Mouse (Mus musculus) heart, embryonic 11.5 days (tissue): Measurements from ENCODE around the gene Camk2d. TPM values are rescaled to one million over a fixed set of nuclear protein-coding genes. Genes with fewer than 3 reads are reported as not detected.

Experiments used
- ATAC-seq: fragments of 200-750 bp; cut with Nextera tagmentation; replicated peaks from 2 replicates; pipeline ENCODE4 v1.8.0; 2017; ENCODE audit warnings: moderate library complexity; ENCODE audit not compliant: insufficient number of reproducible peaks, low FRiP score, low TSS enrichment
- H3K27ac ChIP-seq: fragments of 300-500 bp; sonication (generic); 2 replicates; pipeline ENCODE4 v1.5.1; 2014; ENCODE audit warnings: mild to moderate bottlenecking, low read depth, low read length
- H3K27me3 ChIP-seq: fragments of 300-500 bp; sonication (generic); 2 replicates; pipeline ENCODE4 v1.6.1; 2014; ENCODE audit warnings: mild to moderate bottlenecking, low read length, mixed read lengths; ENCODE audit not compliant: control insufficient read depth, insufficient read depth
- H3K36me3 ChIP-seq: fragments of 300-500 bp; sonication (generic); 2 replicates; pipeline ENCODE4 v1.6.1; 2014; ENCODE audit warnings: mild to moderate bottlenecking, low read length, moderate library complexity, mixed read lengths; ENCODE audit not compliant: control insufficient read depth, insufficient read depth
- H3K4me1 ChIP-seq: fragments of 300-500 bp; sonication (generic); 2 replicates; pipeline ENCODE4 v1.6.1; 2014; ENCODE audit warnings: low read length; ENCODE audit not compliant: control insufficient read depth, insufficient read depth
- H3K4me2 ChIP-seq: fragments of 300-500 bp; sonication (generic); 2 replicates; pipeline ENCODE4 v1.6.1; 2014; ENCODE audit warnings: mild to moderate bottlenecking, moderate library complexity
- H3K4me3 ChIP-seq: fragments of 300-500 bp; sonication (generic); 2 replicates; pipeline ENCODE4 v1.5.1; 2014; ENCODE audit warnings: low read depth, low read length
- H3K9ac ChIP-seq: fragments of 300-500 bp; sonication (generic); 2 replicates; pipeline ENCODE4 v1.6.1; 2014; ENCODE audit warnings: mild to moderate bottlenecking, low read depth, low read length, moderate library complexity
- H3K9me3 ChIP-seq: fragments of 300-500 bp; sonication (generic); replicated peaks from 2 replicates; pipeline ENCODE4 v1.6.1; 2016; ENCODE audit warnings: low read length; ENCODE audit not compliant: control insufficient read depth
- WGBS: fragments of 180-500 bp; shearing (Covaris S2); extraction: QIAGEN DNeasy Blood & Tissue Kit; methylation state at CpG from one replicate; pipeline ENCODE4 v1.1.7; 2014; ENCODE audit not compliant: insufficient replicate concordance; 5-methylcytosine and 5-hydroxymethylcytosine counted together
- polyA plus RNA-seq: library from polyadenylated mRNA; unstranded; fragments of >200 nt; fragmentation: Nextera tagmentation; extraction: Ambion mirVana; gene quantifications from 2 replicates; pipeline ENCODE4 v1.2.1, GENCODE M21; 2014

Camk2d gene
- polyA plus RNA-seq, 1 experiment from 2014 or later = 106 TPM

GRCm38 (mm10) chr3:126602772-126603171 lies 6.7 kb downstream of the Camk2d start:
- H3K9ac ChIP-seq = no peak overlapping the region
- no peak overlapping the region for H3K4me3 ChIP-seq
- H3K4me1 ChIP-seq = 0 out of 2 replicates have a peak, but pooled peaks cover 7% of the 10 kb centered on the region
- H3K36me3 ChIP-seq = peaks cover 11% of the 10 kb centered on the region
- 48% methylated on average over 11 of the region's 11 CpGs for WGBS
- no peaks in the 10 kb centered on the region for H3K27me3 ChIP-seq
- H3K4me2 ChIP-seq = no peak overlapping the region
- peaks cover 4% of the 10 kb centered on the region for H3K9me3 ChIP-seq
- ATAC-seq = no peak
- H3K27ac ChIP-seq = no peak overlapping the region

- Histone ChIP-seq H3K36me3 (peaks cover 11% of the 10 kb centered on the region), H3K9ac (no peak overlapping the region), H3K4me3 (no peak overlapping the region), H3K4me2 (no peak overlapping the region), H3K9me3 (peaks cover 4% of the 10 kb centered on the region), H3K4me1 (peaks cover 15% of the 10 kb centered on the region), H3K27ac (no peak overlapping the region), H3K27me3 (no peaks in the 10 kb centered on the region)
- no peak for ATAC-seq
- WGBS = 66% methylated on average over 9 of the region's 9 CpGs
Observed at GRCm38 (mm10) chr3:126604656-126605434, 8.7 kb downstream of the Camk2d start.

- no peak overlapping the region for H3K4me2 ChIP-seq
- no peaks in the 10 kb centered on the region for H3K27me3 ChIP-seq
- peaks cover 45% of the 10 kb centered on the region for H3K4me1 ChIP-seq
- no peak overlapping the region for H3K9ac ChIP-seq
- ATAC-seq = no peak
- no peak overlapping the region for H3K4me3 ChIP-seq
- H3K27ac ChIP-seq = no peak overlapping the region
- WGBS = 55% methylated on average over 5 of the region's 5 CpGs
- H3K36me3 ChIP-seq = no peaks in the 10 kb centered on the region
- H3K9me3 ChIP-seq = no peaks in the 10 kb centered on the region
Observed at GRCm38 (mm10) chr3:126609310-126609709, 13.2 kb downstream of the Camk2d start.

- Histone ChIP-seq H3K9me3 (no peaks in the 10 kb centered on the region), H3K4me3 (no peak overlapping the region), H3K36me3 (no peaks in the 10 kb centered on the region), H3K4me1 (peaks cover 46% of the 10 kb centered on the region), H3K27ac (no peak overlapping the region; the same call in 1 of the 2 replicates), H3K9ac (no peak overlapping the region), H3K4me2 (peak overlapping the region; percentile 35; the same call in 1 of the 2 replicates), H3K27me3 (no peaks in the 10 kb centered on the region)
- WGBS = 38% methylated on average over 14 of the region's 14 CpGs
- no peak for ATAC-seq
Observed at GRCm38 (mm10) chr3:126609795-126610451, 13.8 kb downstream of the Camk2d start.

- H3K36me3 ChIP-seq = 0 out of 2 replicates have a peak, but pooled peaks cover 2% of the 10 kb centered on the region
- ATAC-seq = no peak
- H3K4me1 ChIP-seq = peaks cover 45% of the 10 kb centered on the region
- peak overlapping the region; percentile 88 for H3K27ac ChIP-seq
- 0 out of 2 replicates have a peak overlapping the region, but pooled peaks have one; percentile 9 for H3K4me3 ChIP-seq
- no peaks in the 10 kb centered on the region for H3K9me3 ChIP-seq
- peak overlapping the region; percentile 48 for H3K4me2 ChIP-seq
- 4% methylated on average over 7 of the region's 7 CpGs for WGBS
- H3K9ac ChIP-seq = peak overlapping the region; percentile 1; the same call in 1 of the 2 replicates
- H3K27me3 ChIP-seq = no peaks in the 10 kb centered on the region
Observed at GRCm38 (mm10) chr3:126611624-126612023, 15.5 kb downstream of the Camk2d start.

GRCm38 (mm10) chr3:126612748-126613509 lies 16.8 kb downstream of the Camk2d start:
- Histone ChIP-seq H3K27ac (0 out of 2 replicates have a peak overlapping the region, but pooled peaks have one; percentile 35), H3K9ac (no peak overlapping the region), H3K4me2 (no peak overlapping the region), H3K4me1 (peaks cover 44% of the 10 kb centered on the region), H3K9me3 (no peaks in the 10 kb centered on the region), H3K27me3 (no peaks in the 10 kb centered on the region), H3K4me3 (no peak overlapping the region), H3K36me3 (0 out of 2 replicates have a peak, but pooled peaks cover 3% of the 10 kb centered on the region)
- WGBS = 38% methylated on average over 4 of the region's 4 CpGs
- ATAC-seq = no peak

GRCm38 (mm10) chr3:126613510-126614128 lies 17.5 kb downstream of the Camk2d start:
- Histone ChIP-seq H3K9ac (no peak overlapping the region), H3K9me3 (no peaks in the 10 kb centered on the region), H3K4me3 (no peak overlapping the region), H3K36me3 (0 out of 2 replicates have a peak, but pooled peaks cover 3% of the 10 kb centered on the region), H3K4me1 (peaks cover 44% of the 10 kb centered on the region), H3K27me3 (no peaks in the 10 kb centered on the region), H3K4me2 (no peak overlapping the region), H3K27ac (no peak overlapping the region)
- 57% methylated on average over 11 of the region's 11 CpGs for WGBS
- no peak for ATAC-seq

GRCm38 (mm10) chr3:126615306-126615705 lies 19.2 kb downstream of the Camk2d start:
- no peak overlapping the region for H3K27ac ChIP-seq
- 75% methylated on average over 6 of the region's 6 CpGs for WGBS
- no peak overlapping the region for H3K4me2 ChIP-seq
- no peak overlapping the region for H3K4me3 ChIP-seq
- ATAC-seq = no peak
- H3K27me3 ChIP-seq = no peaks in the 10 kb centered on the region
- no peaks in the 10 kb centered on the region for H3K9me3 ChIP-seq
- 0 out of 2 replicates have a peak, but pooled peaks cover 3% of the 10 kb centered on the region for H3K36me3 ChIP-seq
- H3K9ac ChIP-seq = no peak overlapping the region
- H3K4me1 ChIP-seq = peaks cover 31% of the 10 kb centered on the region
